Mouse (Mus musculus): Measurements from ENCODE around the gene Ncaph2.

DNA sequence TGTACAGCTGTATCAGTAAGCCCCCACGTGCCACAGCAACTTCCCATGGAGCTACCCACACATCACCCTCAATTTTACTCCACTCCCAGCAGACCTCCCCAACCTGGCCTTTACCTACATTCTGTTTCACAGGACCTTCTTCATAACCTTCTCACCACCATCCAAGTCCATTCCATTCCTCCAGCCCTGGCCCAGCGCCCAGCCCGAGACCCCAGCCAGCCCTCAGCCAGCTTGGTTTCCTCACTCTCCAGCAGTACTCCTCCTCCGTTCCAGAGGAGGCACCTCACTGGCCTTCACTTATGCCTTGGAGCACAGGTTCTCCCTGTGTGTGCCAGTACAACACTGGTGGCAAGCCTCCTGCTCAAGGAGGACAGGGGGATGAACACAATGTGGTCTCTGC, 42.2 kb upstream of the Ncaph2 start:
- TF ChIP-seq CTCF (IDR thresholded peaks at IDR 0.05; ENCODE audit: control insufficient read depth, insufficient read depth, insufficient read length) (no peak), MYOD1 (IDR thresholded peaks at IDR 0.05; ENCODE audit: control insufficient read depth, insufficient read length, low read depth) (no peak), USF1 (IDR thresholded peaks at IDR 0.05; ENCODE audit: low read depth) (no peak), CEBPB (IDR thresholded peaks at IDR 0.05; ENCODE audit: low read depth) (no peak)

All from C2C12 (cell line).